23 mouse cellular contexts compared by ENCODE assay signal in the genomic region with DNA sequence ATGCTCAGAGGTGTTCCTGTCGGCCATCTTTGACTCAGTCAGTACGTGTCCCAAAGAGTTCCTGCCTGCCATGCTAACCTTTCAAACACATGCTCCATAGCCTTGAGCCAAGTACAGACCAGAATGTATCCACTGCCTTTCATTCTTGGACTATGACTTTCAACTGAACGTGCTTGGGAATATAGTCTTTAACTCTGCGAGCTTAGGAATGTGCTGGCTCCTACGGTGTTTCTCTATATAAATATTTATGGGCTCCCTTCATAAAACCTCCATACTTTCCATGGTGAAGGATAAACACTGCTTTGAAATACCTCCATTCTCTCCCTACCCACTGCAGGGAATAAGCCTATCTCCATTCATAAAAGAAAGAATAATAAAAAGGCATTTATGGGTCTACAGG. TPM values are rescaled to one million over a fixed set of nuclear protein-coding genes. Genes with fewer than 3 reads are reported as not detected.
DNase-seq lines count a peak whose midpoint lies in the region; ATAC-seq and TF ChIP-seq lines count a peak whose summit lies in the region.
"Had no signal": no experiment of that assay in that cellular context is flagged by ENCODE, and none has a peak within 500 bp of the region (broad histone marks: within the 10 kb centered on the region; RNA-seq: fewer than 3 reads in every experiment).

No protein-coding gene starts in this region.

- H3K4me1 ChIP-seq in heart, adult 2 months (ENCODE audit: control insufficient read depth, insufficient read depth, low read length): peaks cover 7% of the 10 kb centered on the region
- H3K4me1 ChIP-seq in kidney, embryonic 15.5 days: 0 out of 2 replicates have a peak, but pooled peaks cover 2% of the 10 kb centered on the region
- no peaks in the 10 kb centered on the region for H3K4me1 ChIP-seq in intestine, embryonic 16.5 days (ENCODE audit: control insufficient read depth, insufficient read depth, low read length)
- H3K4me1 ChIP-seq in limb, embryonic 14.5 days (ENCODE audit: control insufficient read depth, insufficient read depth, low read length): peaks cover 16% of the 10 kb centered on the region; the same call in 1 of the 2 replicates
- H3K4me1 ChIP-seq in forebrain, embryonic 12.5 days: no peaks in the 10 kb centered on the region
- H3K4me1 ChIP-seq: embryonic facial prominence, embryonic 15.5 days; forebrain, embryonic 15.5 days had no signal

- intact Hi-C loops in heart, adult 2 months (cut with DNase I): no loop called here
- intact Hi-C loops in heart, postnatal 36 days (cut with DNase I): no loop called here

- peaks cover 11% of the 10 kb centered on the region for H3K36me3 ChIP-seq in heart, adult 2 months (ENCODE audit: control insufficient read depth, insufficient read depth, low read length)
- peaks cover 6% of the 10 kb centered on the region; the same call in 1 of the 2 replicates for H3K36me3 ChIP-seq in kidney, embryonic 15.5 days
- H3K36me3 ChIP-seq in intestine, embryonic 16.5 days (ENCODE audit: control insufficient read depth, insufficient read depth, low read length): no peaks in the 10 kb centered on the region
- H3K36me3 ChIP-seq in limb, embryonic 14.5 days (ENCODE audit: control insufficient read depth, insufficient read depth, low read length): peaks cover 3% of the 10 kb centered on the region; the same call in 1 of the 2 replicates
- no peaks in the 10 kb centered on the region for H3K36me3 ChIP-seq in forebrain, embryonic 12.5 days (replicated peaks)
- H3K36me3 ChIP-seq: forebrain, embryonic 15.5 days had no signal

- no peaks in the 10 kb centered on the region for H3K9me3 ChIP-seq in kidney, embryonic 15.5 days (replicated peaks)
- 0 out of 2 replicates have a peak, but pooled peaks cover 3% of the 10 kb centered on the region for H3K9me3 ChIP-seq in intestine, embryonic 16.5 days (ENCODE audit: control insufficient read depth, low read length)
- H3K9me3 ChIP-seq in limb, embryonic 14.5 days (ENCODE audit: control insufficient read depth, low read length): no peaks in the 10 kb centered on the region
- H3K9me3 ChIP-seq in forebrain, embryonic 12.5 days: no peaks in the 10 kb centered on the region
- H3K9me3 ChIP-seq: embryonic facial prominence, embryonic 15.5 days; forebrain, embryonic 15.5 days had no signal

- no peak for TF ChIP-seq CTCF in heart, adult 2 months (IDR thresholded peaks at IDR 0.05)

- no peak for TF ChIP-seq POLR2A in heart, adult 2 months (IDR thresholded peaks at IDR 0.05; ENCODE audit: insufficient read depth, low read depth, low read length)
- no peak for TF ChIP-seq POLR2A in limb, embryonic 14.5 days (IDR thresholded peaks at IDR 0.05; ENCODE audit: borderline replicate concordance, extremely low read depth, insufficient read depth, insufficient read length)

- DNase-seq in heart, adult 2 months: no peak
- DNase-seq in heart, postnatal 36 days: no peak
- DNase-seq in kidney, adult 9 months: peak; percentile 44
- DNase-seq in limb, embryonic 14.5 days (ENCODE audit: low spot score): peak; percentile 26
- no peak for DNase-seq in right cerebral cortex, postnatal 14 days
- DNase-seq: cerebellum, adult 11 months; cerebellum, adult 9-11 months; gastrocnemius, postnatal 25 days; heart, postnatal 4 days; liver, postnatal 0 days; lung, postnatal 10 days; thymus, adult 18-20 months; thymus, postnatal 36 days had no signal

- 0 out of 2 replicates have a peak, but pooled peaks cover 2% of the 10 kb centered on the region for H3K79me2 ChIP-seq in heart, adult 2 months (replicated peaks; ENCODE audit: control insufficient read depth, insufficient read depth, low read length)

- no peak overlapping the region for H3K4me2 ChIP-seq in kidney, embryonic 15.5 days
- H3K4me2 ChIP-seq in intestine, embryonic 16.5 days (ENCODE audit: low read depth, low read length): no peak overlapping the region
- H3K4me2 ChIP-seq in limb, embryonic 14.5 days (replicated peaks; ENCODE audit: low read depth, low read length, severe bottlenecking): no peak overlapping the region
- no peak overlapping the region for H3K4me2 ChIP-seq in forebrain, embryonic 12.5 days
- H3K4me2 ChIP-seq: embryonic facial prominence, embryonic 15.5 days; forebrain, embryonic 15.5 days; hindbrain, embryonic 14.5 days; liver, embryonic 11.5 days; midbrain, embryonic 11.5 days had no signal

- H3K27ac ChIP-seq in heart, adult 2 months: peak overlapping the region; percentile 23; the same call in 1 of the 2 replicates
- no peak overlapping the region for H3K27ac ChIP-seq in kidney, embryonic 15.5 days
- no peak overlapping the region for H3K27ac ChIP-seq in intestine, embryonic 16.5 days (ENCODE audit: low read length)
- H3K27ac ChIP-seq in limb, embryonic 14.5 days (replicated peaks; ENCODE audit: low read depth, low read length): peak overlapping the region; percentile 52; the same call in 1 of the 2 replicates
- no peak overlapping the region for H3K27ac ChIP-seq in forebrain, embryonic 12.5 days
- H3K27ac ChIP-seq: embryonic facial prominence, embryonic 15.5 days; forebrain, embryonic 15.5 days; hindbrain, embryonic 14.5 days had no signal

- no peak overlapping the region for H3K4me3 ChIP-seq in heart, adult 2 months
- no peak overlapping the region for H3K4me3 ChIP-seq in kidney, embryonic 15.5 days (replicated peaks)
- no peak overlapping the region for H3K4me3 ChIP-seq in intestine, embryonic 16.5 days (ENCODE audit: low read length)
- H3K4me3 ChIP-seq in limb, embryonic 14.5 days (replicated peaks; ENCODE audit: low read length): no peak overlapping the region
- no peak overlapping the region for H3K4me3 ChIP-seq in forebrain, embryonic 12.5 days (replicated peaks)
- H3K4me3 ChIP-seq: embryonic facial prominence, embryonic 15.5 days; forebrain, embryonic 15.5 days had no signal

- ATAC-seq in kidney, embryonic 15.5 days (replicated peaks; ENCODE audit: low FRiP score): no peak
- ATAC-seq in intestine, embryonic 16.5 days: peak; percentile 62
- ATAC-seq in limb, embryonic 14.5 days (ENCODE audit: low FRiP score, low read depth): peak; percentile 86; the same call in 1 of the 2 replicates
- ATAC-seq in forebrain, embryonic 12.5 days (ENCODE audit: low FRiP score): no peak
- ATAC-seq: CD4-positive, CD25-positive, alpha-beta regulatory T cell, adult 4 months; forebrain, embryonic 15.5 days; inflammation-experienced regulatory T-cells, adult 6 months; liver, postnatal 0 days had no signal

- H3K27me3 ChIP-seq in heart, adult 2 months (ENCODE audit: control insufficient read depth, insufficient read depth, low read length): no peaks in the 10 kb centered on the region
- H3K27me3 ChIP-seq in kidney, embryonic 15.5 days: no peaks in the 10 kb centered on the region
- H3K27me3 ChIP-seq in intestine, embryonic 16.5 days (replicated peaks; ENCODE audit: control insufficient read depth, insufficient read depth, low read length): no peaks in the 10 kb centered on the region
- H3K27me3 ChIP-seq in limb, embryonic 14.5 days (ENCODE audit: control insufficient read depth, insufficient read depth, low read length): no peaks in the 10 kb centered on the region
- H3K27me3 ChIP-seq in forebrain, embryonic 12.5 days: no peaks in the 10 kb centered on the region
- H3K27me3 ChIP-seq: embryonic facial prominence, embryonic 15.5 days; forebrain, embryonic 15.5 days had no signal

- no peak overlapping the region for H3K9ac ChIP-seq in heart, adult 2 months (ENCODE audit: low read depth, low read length)
- no peak overlapping the region for H3K9ac ChIP-seq in kidney, embryonic 15.5 days
- H3K9ac ChIP-seq in intestine, embryonic 16.5 days (ENCODE audit: low read depth, low read length): no peak overlapping the region
- no peak overlapping the region for H3K9ac ChIP-seq in limb, embryonic 14.5 days (ENCODE audit: low read depth, low read length, severe bottlenecking)
- H3K9ac ChIP-seq in forebrain, embryonic 12.5 days: no peak overlapping the region
- H3K9ac ChIP-seq: embryonic facial prominence, embryonic 15.5 days; forebrain, embryonic 15.5 days; hindbrain, embryonic 14.5 days; liver, postnatal 0 days had no signal

- WGBS in heart, adult 2 months: 67% methylated on average over 5 of the region's 5 CpGs
- WGBS in kidney, embryonic 15.5 days: 74% methylated on average over 5 of the region's 5 CpGs
- 59% methylated on average over 5 of the region's 5 CpGs for WGBS in intestine, embryonic 16.5 days
- WGBS in limb, embryonic 14.5 days: 31% methylated on average over 5 of the region's 5 CpGs
- 89% methylated on average over 5 of the region's 5 CpGs for WGBS in forebrain, embryonic 12.5 days

- no peak for TF ChIP-seq EP300 in heart, adult 2 months (IDR thresholded peaks at IDR 0.05; ENCODE audit: insufficient read depth, low read depth, low read length)

RNA-seq across cellular contexts. Expression of a gene that starts 29.0 kb away (rescaled TPM):
- 10 to 100 TPM in 1 of 2 experiments, 1 to 10 TPM in 1; 7.6 to 11.0 TPM for total RNA-seq in heart, adult 2 months (2021)
- polyA plus RNA-seq in heart, adult 2 months (2012; rRNA removed): 3.6 and 7.2 TPM in 2 replicates
- total RNA-seq in heart, postnatal 36 days (2021): 10 to 100 TPM in 1 of 2 experiments, 1 to 10 TPM in 1; 9.1 to 11.4 TPM
- 13.5 and 16.6 TPM in 2 replicates for polyA plus RNA-seq in kidney, embryonic 15.5 days (2015; fragmentation: Nextera tagmentation; extraction: Ambion mirVana)
- polyA plus RNA-seq in intestine, embryonic 16.5 days (2015; fragmentation: Nextera tagmentation; extraction: Ambion mirVana): 5.0 and 5.7 TPM in 2 replicates
- polyA plus RNA-seq in limb, embryonic 14.5 days (2012; rRNA removed): 13.4 and 14.3 TPM in 2 replicates
- 18.7 and 20.9 TPM in 2 replicates for polyA plus RNA-seq in limb, embryonic 14.5 days (2014; fragmentation: Nextera tagmentation; extraction: Ambion mirVana)
- 9.7 and 14.9 TPM in 2 replicates for polyA plus RNA-seq in forebrain, embryonic 12.5 days (2016; fragmentation: Nextera tagmentation; extraction: Ambion mirVana)

Comparison
In these comparisons a context has a peak if more than half of its experiments do, and no peak if none do; other contexts are left out.
1. DNase-seq: peak in kidney, adult 9 months (single experiment) and limb, embryonic 14.5 days (single experiment); none in heart, adult 2 months (0 of 2), heart, postnatal 36 days (0 of 2) and right cerebral cortex, postnatal 14 days (single experiment).
2. H3K27ac ChIP-seq: peak in heart, adult 2 months (single experiment) and limb, embryonic 14.5 days (single experiment); none in kidney, embryonic 15.5 days (single experiment), intestine, embryonic 16.5 days (single experiment) and forebrain, embryonic 12.5 days (single experiment).
3. ATAC-seq: peak in intestine, embryonic 16.5 days (single experiment) and limb, embryonic 14.5 days (single experiment); none in kidney, embryonic 15.5 days (single experiment) and forebrain, embryonic 12.5 days (single experiment).